Mouse (Mus musculus): ENCODE results near the gene 5730409E04Rik. TPM values are rescaled to one million over a fixed set of nuclear protein-coding genes. Genes with fewer than 3 reads are reported as not detected.

The 5730409E04Rik gene
- total RNA-seq (2021) = 10 to 100 TPM; 71.5 to 80.3 TPM

DNA sequence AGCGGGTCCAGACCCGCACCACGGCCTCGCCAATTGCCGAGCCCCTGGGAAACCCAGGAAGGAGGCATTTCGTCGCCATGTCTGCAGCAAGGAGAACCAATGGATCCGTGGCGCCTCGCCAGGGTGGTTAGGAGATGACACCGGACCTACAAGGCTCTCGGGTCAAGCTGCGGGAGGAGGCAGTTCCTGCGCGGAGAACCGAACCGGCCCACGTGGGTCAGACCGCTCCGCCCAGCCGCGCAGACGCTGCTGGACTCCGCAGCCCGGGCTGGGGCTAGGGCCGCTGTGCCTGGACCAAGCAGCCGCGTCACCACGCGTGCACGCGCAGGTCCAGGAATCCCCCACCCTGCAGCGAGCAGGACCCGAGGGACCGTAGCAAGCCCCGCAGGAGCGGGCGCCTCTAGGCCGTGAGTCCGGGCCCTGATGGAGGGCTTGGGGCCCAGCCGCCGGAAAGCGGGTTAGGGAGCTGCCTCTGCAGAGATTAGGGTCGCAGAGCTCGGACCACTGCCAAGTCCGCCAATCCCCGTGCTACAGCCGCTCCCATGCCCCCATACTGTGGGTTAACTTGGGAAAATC is at the start of gene 5730409E04Rik:
Gene 5730409E04Rik, plus strand, starts transcription at position 213 of the 576 bp plus-strand sequence.
- intact Hi-C loops (cut with DNase I) = loop anchor here (10.0 kb wide), 1 partner anchor 235 kb away; no protein-coding TSS in a partner anchor
- peak; percentile 84 to 88 for DNase-seq (ENCODE audit: low spot score in 2 of 2)

DNA sequence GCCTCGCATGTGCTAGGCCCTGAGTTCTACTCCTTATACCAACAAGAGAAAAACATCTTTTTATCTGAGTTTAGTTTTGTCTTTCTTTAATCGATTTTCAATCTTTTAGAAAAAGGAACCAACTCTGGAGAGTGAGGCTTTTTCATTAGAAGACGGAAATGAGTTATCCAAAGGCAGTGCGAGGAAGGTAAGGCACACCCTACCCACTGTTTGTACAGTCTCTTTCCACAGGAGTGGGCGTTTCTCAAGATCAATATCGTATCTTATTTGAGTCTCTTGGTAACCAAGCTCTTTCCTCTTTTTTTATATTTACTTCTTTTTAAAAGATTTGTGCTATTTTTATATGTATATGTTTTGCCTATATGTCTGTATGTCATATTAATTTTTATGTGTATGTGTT is 45.8 kb upstream of the 5730409E04Rik start:
- DNase-seq (ENCODE audit: low spot score in 2 of 2) = no peak
- intact Hi-C loops (cut with DNase I) = no loop called here

DNA sequence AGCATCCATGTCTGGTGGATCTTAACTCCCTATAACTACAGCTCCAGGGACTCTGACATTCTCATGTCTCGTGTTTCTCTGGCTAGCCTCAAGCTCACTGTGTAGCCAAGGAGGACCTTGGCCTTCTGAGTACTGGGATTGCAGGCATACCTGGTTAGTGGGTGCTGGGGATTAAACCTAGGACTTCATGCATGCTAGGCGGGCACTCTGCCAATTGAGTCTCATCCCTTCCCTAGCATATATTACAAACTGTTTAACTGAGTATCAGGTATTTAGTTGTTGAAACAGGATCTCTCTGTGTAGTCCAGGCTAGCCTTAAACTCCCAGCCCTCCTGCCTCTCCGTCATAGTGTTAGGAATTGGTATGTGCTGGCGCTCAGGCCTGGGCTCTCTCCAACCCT is 42.4 kb upstream of the 5730409E04Rik start:
- DNase-seq (ENCODE audit: low spot score in 2 of 2) = no peak
- intact Hi-C loops (cut with DNase I) = no loop called here

DNA sequence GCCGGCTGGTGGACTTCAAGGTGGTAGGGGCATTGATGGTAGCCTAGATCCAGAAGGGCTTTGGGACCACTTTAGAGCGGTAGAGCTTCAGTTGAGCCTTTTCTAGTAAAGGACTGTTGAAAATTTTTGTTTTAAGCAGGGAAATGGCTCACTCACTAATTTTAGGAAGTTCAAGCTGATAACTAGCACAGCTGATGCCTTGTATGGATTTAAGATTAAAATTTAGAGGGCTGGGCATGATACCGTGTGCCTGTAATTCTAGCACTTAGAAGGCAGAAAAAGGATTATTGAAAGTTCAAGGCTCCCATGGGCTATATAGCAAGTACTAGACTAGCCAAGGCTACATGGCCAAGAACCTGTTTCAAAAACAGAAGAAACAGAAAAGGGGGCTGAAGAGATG is 39.8 kb upstream of the 5730409E04Rik start:
- intact Hi-C loops (cut with DNase I) = no loop called here
- DNase-seq (ENCODE audit: low spot score in 2 of 2) = no peak

DNA sequence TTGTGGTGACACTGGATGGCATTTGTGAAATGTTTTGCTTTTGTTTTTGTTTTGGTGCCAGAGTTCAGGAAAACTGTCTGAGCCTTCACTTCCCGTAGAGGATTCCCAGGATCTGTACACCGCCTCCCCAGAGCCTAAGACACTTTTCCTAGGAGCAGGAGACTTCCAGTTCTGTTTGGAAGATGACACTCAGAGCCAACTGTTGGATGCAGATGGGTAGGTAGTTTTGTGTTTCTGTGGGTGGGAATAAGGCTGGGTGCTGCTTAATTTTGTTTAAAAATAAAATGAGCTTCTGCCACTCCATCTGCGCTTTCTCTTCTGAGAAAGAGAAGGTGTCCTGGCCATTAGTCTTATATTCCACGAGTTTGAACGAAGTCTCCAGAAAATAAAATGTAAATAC is 33.3 kb upstream of the 5730409E04Rik start:
- peak in 1 of 2 experiments; percentile 30 for DNase-seq (ENCODE audit: low spot score in 2 of 2)
- intact Hi-C loops (cut with DNase I) = no loop called here

DNA sequence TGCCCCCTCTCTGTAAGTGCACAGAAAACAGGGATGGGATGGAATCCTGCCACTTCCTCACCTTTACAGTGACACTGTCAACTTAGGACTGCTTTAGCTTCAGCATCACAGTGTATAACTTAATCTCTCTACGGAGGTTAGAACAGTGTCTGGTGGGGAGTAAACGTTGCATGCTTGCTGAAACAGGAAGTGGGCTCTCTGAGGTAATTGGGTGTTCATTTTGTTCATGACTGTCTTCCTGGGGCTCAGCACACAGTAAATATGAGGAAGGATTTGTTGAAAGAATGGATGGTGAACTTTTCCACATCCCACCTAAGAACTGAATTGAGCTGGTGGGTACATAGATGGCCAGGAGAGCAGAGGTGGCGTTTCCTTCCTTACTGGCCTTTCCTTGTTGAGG is 31.7 kb upstream of the 5730409E04Rik start:
- intact Hi-C loops (cut with DNase I) = no loop called here
- no peak for DNase-seq (ENCODE audit: low spot score in 2 of 2)

DNA sequence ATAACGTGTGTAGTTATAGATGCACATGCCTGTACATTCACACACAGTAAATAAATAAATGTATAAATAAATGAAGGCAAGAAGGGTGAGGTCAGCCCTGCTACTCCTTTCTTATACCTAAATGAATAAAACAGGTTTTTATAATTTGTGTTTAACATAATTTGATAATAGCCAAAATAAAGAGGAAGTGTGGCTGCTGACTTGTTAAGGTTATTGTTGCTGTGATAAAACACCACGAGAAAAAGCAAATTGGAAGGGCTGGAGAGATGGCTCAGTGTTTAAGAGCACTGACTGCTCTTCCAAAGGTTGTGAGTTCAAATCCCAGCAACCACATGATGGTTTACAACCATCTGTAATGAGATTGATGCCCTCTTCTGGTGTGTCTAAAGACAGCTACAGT is 30.5 kb upstream of the 5730409E04Rik start:
- DNase-seq (ENCODE audit: low spot score in 2 of 2) = no peak
- intact Hi-C loops (cut with DNase I) = no loop called here

DNA sequence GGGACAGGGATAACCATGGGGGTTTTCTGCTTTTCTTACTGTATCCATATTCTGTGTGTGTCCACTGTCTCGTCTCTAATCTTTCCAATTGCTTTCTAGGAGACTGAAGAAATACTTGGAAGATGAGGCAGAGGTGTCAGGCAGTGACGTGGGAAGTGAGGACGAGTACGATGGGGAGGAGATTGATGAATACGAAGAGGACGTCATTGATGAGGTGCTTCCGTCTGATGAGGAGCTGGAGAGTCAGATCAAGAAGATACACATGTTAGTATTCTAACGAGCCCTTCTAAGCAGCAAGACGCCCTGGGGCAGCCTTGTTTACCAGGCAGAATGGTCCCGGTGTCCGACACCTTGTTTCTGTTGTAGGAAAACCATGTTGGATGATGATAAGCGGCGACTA is 23.9 kb upstream of the 5730409E04Rik start:
- no peak for DNase-seq (ENCODE audit: low spot score in 2 of 2)
- intact Hi-C loops (cut with DNase I) = no loop called here

DNA sequence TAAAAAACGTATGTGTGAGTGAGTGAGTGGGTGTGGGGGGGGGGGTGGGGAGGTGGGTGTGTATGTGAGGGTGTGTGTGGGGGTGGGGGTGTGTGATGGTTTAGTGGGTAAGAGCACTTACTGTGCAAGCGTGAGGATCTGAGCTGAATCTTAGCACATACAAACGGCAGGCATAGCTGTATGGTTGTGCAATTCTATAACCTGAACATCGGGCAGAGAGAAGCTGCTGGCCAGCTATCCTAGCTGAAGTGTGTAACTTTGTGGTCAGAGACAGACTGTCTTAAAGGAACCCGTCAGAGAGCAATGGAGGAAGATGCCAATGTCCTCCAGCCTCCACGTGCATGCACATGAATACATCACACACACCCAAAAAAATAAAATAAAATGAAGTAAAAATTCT is 17.6 kb upstream of the 5730409E04Rik start:
- no peak for DNase-seq (ENCODE audit: low spot score in 2 of 2)
- intact Hi-C loops (cut with DNase I) = no loop called here

DNA sequence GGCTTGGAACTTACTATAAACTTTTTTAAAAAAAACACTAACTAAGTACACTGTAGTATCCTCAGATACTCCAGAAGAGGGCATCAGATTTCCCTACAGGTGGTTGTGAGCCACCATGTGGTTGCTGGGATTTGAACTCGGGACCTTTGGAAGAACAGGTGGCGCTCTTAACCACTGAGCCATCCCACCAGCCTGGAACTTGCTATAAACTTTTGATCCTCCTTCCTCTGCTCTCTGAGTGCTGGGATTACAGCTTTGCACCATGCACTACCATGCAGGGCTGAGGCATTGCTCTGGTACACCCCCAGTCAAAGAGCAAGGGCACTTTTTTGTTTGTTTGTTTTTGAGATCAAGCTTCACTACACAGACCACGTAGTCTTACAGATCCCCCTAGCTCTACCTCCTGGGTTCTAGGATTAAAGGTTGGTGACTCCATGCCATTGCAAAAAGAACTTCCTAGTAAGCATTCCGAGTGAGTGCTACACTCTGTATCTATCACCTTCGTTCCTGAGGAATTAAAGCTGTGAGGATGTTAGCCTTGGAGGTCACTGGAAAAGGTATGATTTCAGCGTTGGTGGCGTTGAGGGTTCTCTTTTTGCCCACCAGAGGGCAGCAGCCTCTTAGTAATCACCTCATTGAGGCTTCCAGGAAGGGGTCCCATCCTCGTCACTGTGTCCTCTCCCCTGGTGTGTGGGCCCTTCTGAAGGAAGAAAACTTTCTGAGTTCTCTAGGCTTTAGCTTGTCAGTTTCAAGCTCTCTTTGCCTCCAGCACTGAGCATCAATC is 9.5 kb upstream of the 5730409E04Rik start:
- DNase-seq (ENCODE audit: low spot score in 2 of 2) = peak; percentile 25 to 39
- intact Hi-C loops (cut with DNase I) = loop anchor here (1.0 to 10.0 kb wide), 2 partner anchors 141 to 245 kb away; no protein-coding TSS in a partner anchor

DNA sequence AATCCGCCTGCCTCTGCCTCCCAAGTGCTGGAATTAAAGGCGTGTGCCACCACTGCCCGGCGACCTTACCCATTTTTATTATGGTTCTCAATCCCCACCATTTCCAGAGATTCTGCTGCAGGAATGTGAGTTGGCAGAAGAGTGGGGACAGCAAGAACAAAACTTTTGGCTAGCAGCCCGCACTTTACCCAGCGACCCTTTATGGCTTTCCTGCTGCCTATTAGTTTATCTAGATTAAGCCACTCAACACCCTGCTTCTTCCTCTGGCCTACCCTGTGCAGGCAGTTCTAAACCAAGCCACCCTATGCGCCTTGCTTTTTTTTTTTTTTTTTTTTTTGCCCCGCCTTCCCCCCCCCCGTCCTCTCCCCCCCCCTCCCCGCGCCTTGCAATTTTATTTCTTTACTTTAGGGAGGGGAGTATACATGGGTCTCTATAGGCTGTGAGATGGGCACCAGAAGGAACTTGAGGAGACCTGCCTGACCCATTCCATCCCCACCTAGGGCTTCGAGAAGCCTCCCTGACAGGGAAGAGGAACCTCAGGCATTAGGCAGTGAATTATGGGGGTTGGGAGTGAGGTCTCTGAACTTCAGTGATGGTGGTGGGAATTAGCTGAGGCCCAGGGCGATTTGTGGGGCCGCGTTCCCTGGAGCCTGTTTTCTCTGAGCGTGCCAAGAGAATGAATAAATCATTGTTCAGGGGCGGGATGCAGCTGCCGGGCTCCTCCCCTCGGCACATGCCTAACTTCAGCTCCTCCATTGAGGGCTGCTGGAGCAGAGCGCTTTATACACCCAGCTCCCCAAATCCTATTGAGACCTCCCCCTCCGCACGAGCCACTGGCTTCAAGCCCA is 7.8 kb upstream of the 5730409E04Rik start:
- DNase-seq (ENCODE audit: low spot score in 2 of 2) = peak in 1 of 2 experiments; percentile 11
- intact Hi-C loops (cut with DNase I) = loop anchor here (1.0 to 10.0 kb wide), 2 partner anchors 134 to 243 kb away; partner anchors contain the start of gene Tfap2e

DNA sequence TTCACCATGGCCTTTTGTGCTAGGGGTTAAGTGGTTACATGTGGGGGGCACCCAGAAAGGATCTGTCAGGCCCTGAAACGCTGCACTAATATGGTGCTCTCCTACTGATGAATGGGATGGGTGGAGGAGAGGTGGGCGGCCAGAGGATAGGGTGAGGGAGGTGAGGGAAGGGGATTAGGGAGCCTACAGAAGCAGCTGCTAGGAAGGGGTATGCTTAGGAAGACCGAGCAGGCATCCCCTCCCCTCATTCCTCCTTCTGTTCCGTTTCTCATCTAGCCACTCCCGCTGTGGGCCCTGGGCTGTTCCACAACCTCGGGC is 7.2 kb upstream of the 5730409E04Rik start:
- DNase-seq (ENCODE audit: low spot score in 2 of 2) = no peak
- intact Hi-C loops (cut with DNase I) = loop anchor here (10.0 kb wide), 1 partner anchor 242 kb away; no protein-coding TSS in a partner anchor

DNA sequence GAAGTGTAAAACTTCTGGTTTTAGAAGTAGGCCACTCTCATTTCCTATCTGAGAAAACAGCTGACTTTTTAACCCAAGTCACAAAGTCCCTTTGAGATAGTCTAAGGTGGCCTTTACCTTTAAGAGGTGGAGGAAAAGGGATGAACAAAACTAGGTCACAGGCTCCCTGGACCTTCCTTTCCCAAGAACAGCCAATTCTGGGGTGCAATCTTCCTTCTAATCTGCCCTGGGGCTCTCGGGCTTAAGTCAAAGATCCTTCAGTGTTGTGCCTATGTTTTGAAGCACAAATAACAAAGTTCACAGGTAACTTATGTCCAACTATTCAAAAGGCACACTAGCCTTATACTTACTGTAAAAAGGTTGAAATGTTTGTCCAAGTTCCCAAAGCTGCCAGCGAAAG is 5.5 kb upstream of the 5730409E04Rik start:
- DNase-seq (ENCODE audit: low spot score in 2 of 2) = no peak
- intact Hi-C loops (cut with DNase I) = loop anchor here (10.0 kb wide), 1 partner anchor 241 kb away; no protein-coding TSS in a partner anchor

DNA sequence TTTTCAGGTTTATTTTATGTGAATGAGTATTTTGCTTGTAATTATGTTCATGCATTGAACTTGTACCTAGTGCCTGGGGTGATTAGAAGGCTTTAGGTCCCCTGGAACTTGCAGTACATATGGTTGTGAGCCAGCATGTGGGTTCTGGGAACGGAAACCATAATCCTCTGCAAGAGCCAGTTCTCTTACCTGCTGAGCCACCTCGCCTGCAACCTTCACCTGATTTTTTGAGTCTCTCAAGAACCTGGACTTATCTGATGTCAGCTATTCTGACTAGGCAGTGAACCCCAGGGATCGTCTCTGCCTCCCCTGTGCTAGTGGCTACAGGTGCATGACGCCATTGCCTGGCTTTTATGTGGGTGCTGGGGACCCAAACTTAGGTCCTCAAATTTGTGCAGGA is 3.9 kb upstream of the 5730409E04Rik start:
- intact Hi-C loops (cut with DNase I) = loop anchor here (10.0 kb wide), 1 partner anchor 239 kb away; no protein-coding TSS in a partner anchor
- no peak for DNase-seq (ENCODE audit: low spot score in 2 of 2)

DNA sequence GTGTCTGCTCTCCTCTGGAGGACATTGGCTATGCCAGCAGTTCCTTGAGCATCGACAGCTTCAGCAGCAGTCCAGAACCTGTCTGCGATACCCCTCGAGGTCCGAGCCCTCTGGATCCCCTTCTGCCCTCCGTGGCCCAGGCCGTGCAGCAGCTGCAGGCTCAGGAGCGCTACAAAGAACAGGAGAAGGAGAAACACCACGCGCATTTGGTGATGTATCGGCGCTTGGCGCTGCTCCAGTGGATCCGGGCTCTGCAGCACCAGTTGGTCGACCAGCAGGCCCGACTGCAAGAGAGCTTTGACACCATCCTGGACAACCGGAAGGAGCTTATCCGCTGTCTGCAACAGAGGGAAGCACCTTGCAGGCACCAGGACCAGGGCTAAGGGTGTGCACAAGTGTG is 2.4 kb downstream of the 5730409E04Rik start:
- intact Hi-C loops (cut with DNase I) = no loop called here
- DNase-seq (ENCODE audit: low spot score in 2 of 2) = peak; percentile 7 to 14

DNA sequence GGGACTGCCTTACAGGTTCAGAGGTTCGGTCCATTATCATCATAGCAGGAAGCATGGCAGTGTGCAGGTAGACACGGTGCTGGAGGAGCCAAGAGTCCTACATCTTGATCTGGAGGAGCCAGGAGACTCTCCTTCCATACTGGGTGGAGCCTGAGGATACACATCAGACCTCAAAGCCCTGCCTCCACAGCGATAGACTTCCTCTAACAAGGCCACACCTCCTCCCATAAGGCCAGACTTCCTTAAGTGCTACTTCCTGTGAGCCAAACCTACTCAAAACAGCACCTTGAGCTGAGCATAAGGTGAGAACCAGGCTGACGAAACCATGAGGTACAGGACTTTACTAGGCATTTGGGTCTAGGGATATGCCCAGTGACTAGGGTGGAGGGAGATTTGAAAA is 6.7 kb downstream of the 5730409E04Rik start:
- intact Hi-C loops (cut with DNase I) = no loop called here
- DNase-seq (ENCODE audit: low spot score in 2 of 2) = no peak

DNA sequence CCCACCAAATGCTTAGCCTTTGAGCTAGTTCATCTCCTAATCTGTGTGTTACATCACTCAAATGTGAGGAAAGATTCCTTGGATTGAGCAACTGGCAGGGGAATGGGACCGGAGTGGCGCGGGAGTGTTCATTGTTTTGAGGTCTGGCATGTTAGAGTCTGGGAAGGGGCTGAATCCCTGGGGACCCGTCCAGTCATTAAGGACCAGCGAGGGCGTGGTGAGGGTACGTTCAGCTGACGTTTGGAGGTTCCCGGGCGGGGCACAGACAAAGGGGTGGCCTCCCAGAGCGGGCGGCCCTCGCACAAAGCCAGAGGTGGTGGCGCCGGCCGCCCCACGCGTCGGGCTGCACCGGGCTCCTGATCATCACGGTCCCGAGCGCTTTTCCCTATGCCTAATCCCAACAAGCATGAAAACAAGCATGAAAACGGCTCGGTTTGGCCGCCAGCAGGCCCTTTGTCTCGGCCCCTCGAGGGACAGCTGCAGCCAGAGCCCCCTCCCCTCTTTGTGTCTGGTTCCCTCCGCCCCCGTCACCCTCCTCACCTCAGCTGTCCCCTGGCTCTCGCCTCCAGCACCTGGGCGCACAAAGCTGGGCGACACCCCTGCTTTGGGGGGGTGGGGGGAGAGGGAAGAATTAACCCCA is 10.2 kb downstream of the 5730409E04Rik start:
- DNase-seq (ENCODE audit: low spot score in 2 of 2) = no peak
- intact Hi-C loops (cut with DNase I) = no loop called here

DNA sequence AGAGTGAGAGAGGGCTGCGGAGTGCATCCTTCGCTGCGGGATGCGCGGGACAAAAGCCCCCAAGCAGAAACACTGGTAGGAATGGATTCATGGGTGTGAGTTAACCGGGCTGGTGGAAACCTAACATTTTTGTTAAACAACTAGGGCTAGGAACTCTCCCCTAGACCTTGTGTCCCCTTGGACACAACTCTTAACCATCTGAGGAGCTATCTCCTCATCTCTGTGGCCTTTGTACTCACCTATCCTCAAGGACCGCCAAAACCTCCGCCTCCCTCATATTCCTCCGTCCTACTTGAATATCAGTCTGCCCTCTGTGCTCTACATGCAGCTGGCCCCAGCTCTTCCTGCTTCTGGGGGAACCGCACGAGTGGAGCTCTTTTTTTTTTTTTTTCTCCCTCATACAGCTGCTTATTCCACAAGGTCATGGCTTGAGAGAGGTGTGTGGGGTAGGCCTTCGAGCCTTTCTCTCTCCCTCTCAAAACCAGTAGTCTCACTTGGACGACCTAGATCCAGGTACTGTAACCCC is 10.8 kb downstream of the 5730409E04Rik start:
- intact Hi-C loops (cut with DNase I) = no loop called here
- no peak for DNase-seq (ENCODE audit: low spot score in 2 of 2)

DNA sequence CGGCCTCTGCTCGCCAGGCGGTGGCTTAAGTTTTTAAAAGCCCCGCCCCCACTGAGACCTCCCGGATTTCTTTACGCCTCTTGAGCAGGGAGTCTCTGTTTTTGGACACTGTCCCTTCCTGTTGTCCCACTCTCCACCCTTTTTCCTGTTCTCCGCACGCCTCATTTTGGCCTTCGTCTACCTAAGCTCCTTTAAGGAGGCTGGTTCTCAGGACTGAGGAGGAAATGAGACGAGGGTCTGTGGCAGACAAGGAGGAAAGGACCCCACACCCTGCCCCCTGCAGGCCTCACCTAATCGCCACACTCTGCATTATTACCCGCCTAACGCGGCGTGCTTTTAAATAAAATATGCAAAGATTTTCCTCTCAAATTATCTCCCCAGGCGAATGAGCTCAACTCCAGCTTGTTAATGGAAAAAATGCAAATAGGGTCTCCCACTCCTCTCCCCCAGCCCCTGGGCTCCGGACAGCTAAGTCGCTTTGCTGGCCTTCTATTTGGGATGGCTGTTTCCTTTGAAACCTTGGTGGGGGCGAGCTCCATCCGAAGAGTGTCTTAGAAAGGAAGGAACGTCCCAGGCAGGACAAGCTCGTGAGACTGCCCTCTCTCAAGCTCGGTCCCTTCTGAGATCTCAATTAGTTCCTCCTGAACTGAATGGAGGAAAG is 17.5 kb downstream of the 5730409E04Rik start:
- intact Hi-C loops (cut with DNase I) = no loop called here
- DNase-seq (ENCODE audit: low spot score in 2 of 2) = no peak
